Mouse (Mus musculus): ENCODE data around the gene Fgfr2.

- TF ChIP-seq USF1 (IDR thresholded peaks at IDR 0.05; ENCODE audit: low read depth) (no peak), CTCF (IDR thresholded peaks at IDR 0.05; ENCODE audit: control insufficient read depth, insufficient read depth, insufficient read length) (no peak)
Observed at GRCm38 (mm10) chr7:132258216-132258615, 864.9 kb downstream of the Fgfr2 start.
